Mouse (Mus musculus) adrenal gland (tissue): Measurements from ENCODE around the gene Cep128.

Experiments
- intact Hi-C: fragments of 180-260 bp; cut with DNase I; formaldehyde crosslinking; loops from one replicate; pipeline ENCODE4 v1.15.1; 2025

Gene Cep128

DNA sequence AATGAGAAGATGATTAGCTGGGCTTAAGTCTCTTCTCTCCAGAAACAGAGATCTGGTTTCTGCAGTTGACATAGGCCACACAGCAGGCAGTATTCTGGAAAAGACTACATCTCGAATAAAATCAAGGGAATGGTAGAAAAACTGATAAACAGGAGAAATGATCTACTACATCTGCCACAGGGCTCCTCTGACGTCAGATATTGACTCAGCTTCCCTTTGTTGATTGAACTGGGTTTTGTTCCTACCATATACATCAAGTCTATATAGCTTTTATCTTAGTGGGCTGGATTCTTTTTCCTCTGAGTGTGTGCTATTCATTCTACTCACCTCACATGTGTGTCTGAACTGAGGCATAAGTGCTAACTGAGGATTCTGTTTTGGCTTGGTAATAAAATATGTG lies 200.3 kb downstream of the Cep128 start:
- intact Hi-C loops = no loop called here

GRCm38 (mm10) chr12:91183304-91183855 lies 200.8 kb downstream of the Cep128 start:
- intact Hi-C loops = no loop called here

DNA sequence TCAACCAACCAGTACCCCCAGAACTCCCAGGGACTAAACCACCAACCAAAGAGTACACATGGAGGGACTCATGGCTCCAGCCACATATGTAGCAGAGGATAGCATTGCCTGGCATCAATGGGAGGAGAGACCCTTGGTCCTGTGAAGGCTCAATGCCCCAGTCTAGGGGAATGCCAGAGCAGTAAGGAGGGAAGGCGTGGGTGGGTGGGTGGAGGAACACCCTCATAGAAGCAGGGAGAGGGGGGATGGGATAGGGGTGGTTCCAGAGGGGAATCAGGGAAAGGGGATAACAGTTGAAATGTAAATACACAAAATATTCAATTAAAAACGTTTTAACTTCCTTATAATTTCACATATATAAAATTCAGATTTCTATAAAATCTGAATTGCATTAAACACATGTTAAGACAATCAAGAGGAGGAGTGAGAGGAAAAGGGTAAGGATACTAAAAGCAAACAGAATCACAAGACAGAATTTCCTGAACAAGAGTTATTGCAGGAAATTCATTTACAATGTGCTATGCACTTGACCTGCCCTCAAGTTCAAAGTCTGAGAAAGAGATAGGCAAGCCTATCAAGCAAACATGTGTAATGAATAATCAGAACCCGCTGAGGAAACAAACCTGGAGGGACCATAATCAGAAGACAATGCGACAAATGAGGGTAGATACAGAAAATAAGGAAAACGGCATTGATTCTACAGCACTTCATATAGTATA lies 207.2 kb downstream of the Cep128 start:
- intact Hi-C loops = no loop called here

DNA sequence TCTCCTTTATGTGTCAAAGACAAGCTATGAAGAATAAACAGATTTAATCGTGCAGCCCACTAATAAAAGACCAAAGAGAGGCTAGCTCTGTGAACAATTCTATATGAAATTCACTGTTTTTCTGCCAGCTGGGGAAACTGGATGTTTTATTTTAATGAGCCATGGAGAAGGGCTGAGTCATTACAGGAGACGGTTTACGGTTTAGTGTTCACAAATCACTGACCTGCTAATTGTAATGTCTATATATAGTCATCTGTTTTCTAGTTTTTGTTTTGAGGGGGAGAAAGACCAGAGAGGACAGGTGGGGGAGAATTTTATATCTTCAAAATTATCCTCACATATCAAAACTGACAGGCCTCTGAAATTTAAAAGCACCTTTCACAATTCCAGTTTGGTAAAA lies 212.6 kb downstream of the Cep128 start:
- intact Hi-C loops = no loop called here

GRCm38 (mm10) chr12:91161015-91161730 lies 223.0 kb downstream of the Cep128 start:
- intact Hi-C loops = no loop called here

DNA sequence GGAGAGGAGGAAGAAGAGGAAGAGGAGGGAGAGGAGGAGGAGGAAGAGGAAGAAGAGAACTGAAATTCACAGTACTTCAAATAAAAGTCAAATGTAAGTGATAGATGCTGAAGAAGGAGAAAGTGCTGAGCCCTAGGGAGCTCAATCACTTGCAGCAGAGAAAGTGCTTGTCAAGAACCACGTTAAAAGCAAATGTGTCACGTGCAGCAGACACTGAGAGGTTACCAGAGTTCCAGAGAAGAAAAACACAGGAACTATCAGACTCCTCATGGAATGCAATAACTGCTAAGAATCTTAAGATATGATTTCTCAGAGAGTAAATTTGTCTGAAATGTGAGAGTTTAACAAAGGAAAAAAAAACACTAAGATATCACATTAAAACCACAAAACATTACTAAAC lies 225.7 kb downstream of the Cep128 start:
- intact Hi-C loops = no loop called here

DNA sequence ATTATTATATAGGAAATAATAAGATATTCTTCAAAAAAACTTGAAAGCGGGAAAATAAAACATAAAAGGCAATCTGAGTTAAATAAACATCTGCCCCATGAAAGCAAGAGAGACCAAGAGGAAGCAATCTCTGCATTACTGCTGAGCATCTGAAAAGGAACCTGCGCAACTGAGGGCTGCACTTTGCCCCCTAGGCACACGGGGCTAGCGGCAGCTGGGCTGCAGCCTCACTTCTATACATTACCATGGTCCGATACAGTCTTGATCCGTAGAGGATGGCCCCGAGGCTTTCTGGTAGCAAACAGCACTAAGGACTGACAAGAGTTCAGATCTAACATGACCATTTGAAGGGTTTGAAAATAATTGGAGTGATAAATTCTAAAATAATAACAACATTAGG lies 230.2 kb downstream of the Cep128 start:
- intact Hi-C loops = no loop called here

DNA sequence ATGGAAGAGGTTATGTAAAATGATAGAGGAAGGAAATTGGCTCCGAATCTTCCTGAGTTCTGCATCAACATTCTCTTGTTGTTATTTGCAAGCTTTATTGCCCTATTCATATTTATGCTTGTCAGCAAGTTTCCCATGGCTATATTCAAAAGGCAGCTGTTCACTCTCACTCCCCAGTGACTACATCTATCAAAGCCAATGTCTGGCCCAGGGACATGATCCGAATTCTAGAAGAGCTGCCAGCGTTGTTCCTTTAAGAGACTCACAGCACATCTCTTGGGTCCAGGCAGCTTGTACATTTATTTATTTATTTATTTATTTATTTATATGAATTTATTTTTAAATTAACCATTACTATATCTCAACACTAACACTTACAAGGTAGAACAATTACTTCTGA lies 235.1 kb downstream of the Cep128 start:
- intact Hi-C loops = no loop called here

DNA sequence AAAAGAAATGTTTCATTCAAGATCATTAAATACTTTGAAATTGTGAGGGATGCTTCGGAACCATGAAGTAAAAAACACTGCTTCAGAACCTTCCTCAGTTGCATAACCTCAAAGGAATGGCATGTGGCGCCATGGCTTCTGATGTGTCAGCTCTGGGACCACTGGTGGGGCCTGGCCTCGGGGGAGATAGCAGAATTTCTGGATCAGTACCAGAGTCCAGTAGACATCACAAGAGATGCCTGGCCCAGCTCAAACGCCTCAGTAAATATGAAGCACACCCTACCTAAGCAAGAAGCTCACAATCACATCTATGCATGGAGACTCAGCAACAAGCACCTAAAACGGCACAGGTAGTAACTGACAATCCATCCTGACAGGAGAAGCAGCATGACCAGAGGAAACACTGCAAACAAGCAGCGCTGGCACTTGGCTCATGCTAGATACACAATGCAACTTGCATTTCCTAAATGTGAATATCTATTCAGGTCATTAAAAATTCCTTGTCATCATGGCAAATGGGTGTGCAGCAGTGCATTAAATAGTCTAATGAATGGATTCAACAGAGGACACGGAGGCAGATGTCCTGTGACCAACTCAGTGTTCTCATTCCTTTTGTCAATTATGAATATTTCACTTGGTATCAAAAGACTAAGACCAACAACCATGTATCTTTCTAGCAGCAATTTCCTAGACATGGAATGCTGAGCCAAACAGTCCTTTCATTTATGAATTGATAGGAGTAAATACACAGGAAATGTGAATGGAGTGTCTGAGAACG lies 249.3 kb downstream of the Cep128 start:
- intact Hi-C loops = no loop called here

- intact Hi-C loops = no loop called here
These were observed 269.2 kb downstream of the Cep128 start for GRCm38 (mm10) chr12:91115054-91115453.

- intact Hi-C loops = no loop called here
These were observed 280.9 kb downstream of the Cep128 start for GRCm38 (mm10) chr12:91103316-91103715.

DNA sequence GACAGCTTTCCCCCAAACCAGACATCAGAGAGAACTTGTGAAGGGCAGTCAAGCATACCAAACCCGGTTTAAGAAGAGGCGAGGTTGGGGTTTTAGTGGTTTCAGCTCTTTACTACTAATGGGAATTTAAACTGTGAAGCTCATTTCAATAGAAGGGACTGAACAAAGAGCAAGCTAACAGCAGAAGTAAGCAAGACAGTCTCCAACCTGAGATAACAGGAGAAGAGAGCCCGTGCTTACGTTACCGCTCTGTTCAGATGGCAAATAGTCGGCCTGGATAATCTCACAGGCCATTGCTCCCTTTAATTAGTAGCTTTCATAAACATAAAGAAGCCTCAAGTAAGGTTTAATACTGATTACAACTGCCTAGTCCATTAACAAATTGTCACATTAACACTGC lies 286.3 kb downstream of the Cep128 start:
- intact Hi-C loops = no loop called here

DNA sequence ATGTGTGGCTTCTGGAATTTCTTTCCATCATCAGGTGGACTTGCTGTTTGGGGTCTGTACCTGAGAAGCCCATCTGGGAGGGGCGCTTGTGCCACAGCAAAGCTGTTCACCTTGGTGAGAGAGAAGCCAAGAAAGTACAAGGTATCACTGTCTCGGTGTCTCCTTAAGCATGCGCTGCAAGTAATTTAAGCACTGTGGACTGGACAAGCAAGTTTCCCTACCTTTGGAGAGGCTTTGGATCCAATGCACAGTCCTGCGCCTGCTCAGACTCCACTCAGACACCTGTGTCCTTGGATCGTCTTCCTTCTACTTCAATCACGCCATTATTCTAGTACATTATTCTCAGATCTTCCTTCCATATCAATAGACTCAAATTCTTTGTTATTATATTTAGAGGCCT lies 288.0 kb downstream of the Cep128 start:
- intact Hi-C loops = no loop called here

- intact Hi-C loops = no loop called here
These were observed 295.9 kb downstream of the Cep128 start for GRCm38 (mm10) chr12:91088271-91088670.

DNA sequence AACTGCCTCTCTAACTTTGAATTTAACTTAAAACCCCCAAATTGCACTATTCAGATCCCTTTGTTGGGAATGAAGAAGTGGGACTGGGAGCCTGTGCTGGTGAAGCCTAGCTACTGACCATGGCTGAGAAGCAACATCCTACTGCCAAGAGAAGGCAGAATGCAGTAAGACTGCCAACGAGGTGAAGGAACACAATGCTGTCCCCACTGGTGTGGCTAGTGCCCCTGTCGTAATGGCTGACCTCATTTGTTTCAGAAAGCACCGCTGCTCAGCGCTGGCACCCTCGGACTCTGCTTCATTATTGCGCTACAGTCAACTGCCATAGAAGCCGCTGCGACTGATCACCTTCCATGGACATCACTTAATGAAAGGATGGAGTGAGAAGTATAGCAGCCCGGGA lies 298.2 kb downstream of the Cep128 start:
- intact Hi-C loops = no loop called here

- intact Hi-C loops = no loop called here
These were observed 308.6 kb downstream of the Cep128 start for GRCm38 (mm10) chr12:91075600-91075999.

GRCm38 (mm10) chr12:91070551-91071045 lies 313.6 kb downstream of the Cep128 start:
- intact Hi-C loops = no loop called here

DNA sequence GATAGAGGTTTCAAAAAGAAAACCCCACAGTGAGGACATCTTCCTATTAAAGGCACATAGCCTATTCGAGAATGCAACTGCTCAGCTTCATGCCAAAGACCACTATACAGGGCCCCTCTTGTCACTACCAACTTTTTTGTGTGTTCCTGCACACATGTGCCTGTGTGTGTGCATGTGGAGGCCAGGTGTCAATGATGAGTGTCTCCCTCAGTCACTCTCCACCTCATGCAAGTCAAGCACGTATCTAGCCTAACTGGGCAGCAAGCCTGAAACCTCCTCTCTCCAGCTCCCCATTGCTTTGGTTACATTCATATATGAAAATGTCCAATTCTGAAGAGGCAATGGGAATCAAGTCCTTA lies 317.1 kb downstream of the Cep128 start:
- intact Hi-C loops = no loop called here

DNA sequence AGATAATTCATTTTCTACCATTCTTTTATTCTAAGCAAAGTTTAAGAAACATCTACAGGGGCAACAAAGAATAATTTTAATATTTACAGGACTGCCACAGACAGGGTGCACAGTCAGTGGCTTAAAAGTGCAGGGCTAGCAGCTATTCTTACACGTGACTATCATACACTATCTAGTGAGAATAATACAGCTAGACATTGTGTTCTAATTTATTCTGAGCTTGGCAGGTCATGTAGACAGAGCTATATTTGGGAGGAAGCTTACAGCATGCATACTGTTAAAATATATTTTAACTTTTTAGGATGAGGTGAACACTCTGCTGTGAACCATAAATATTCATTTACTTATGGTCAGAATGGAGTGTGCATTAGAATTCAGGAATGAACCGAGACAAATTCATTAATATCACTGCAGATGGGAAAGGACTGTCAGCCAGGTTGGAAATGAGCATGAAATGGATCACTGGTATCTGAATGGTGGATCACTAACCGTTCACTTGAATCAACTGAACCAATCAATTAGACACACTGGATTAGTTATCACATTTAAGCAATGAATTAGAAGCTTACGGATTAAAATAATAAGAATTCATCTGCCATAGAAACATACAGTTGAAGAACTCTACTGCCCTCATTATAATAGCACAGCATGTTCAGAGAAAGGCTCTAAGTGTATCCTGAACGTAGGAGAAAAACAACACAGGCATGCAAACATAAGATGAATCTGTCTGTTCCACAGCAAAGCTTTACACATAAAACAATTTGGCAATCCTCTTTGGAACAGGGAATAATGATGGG lies 317.7 kb downstream of the Cep128 start:
- intact Hi-C loops = no loop called here

GRCm38 (mm10) chr12:91065423-91065822 lies 318.8 kb downstream of the Cep128 start:
- intact Hi-C loops = no loop called here

GRCm38 (mm10) chr12:91064368-91064999 lies 319.7 kb downstream of the Cep128 start:
- intact Hi-C loops = no loop called here
